Mouse (Mus musculus): Measurements from ENCODE around the gene Arnt2.

Gene Arnt2

DNA sequence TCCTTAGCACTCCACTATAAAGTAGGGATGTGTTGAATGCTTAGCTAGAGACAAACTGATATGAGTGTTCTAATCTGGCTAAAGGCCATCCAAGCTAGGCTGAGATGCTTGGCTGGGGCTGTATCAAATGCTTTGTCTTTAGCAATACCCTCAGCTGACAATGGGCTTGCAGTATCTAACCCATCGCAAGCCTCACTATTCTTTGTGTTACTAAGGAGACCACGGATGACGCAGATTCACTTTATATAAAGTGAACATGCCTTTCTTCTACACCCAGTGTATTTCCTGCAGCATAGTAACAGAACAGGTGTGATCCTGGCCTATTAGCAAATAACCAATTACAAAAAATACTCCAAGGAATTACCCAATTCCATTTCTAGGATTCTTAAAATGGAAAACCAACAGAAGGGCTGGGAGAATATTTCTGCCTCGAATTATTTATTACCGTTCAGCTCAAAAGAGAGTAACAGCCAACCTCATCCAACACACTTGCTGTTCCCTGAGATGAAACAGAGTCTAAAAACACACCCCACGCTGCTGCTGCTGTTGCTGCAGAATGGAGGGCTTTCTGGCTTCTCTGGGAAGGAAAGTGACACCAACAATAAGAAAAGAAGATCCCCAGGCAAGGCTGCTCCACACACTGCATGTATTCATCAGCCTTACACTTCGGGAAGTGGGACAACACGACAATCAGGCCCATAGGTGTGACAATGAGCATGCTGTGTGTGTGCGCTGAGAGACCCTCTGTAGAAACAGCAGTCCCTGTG is 61.6 kb downstream of the Arnt2 start:
- no peak for DNase-seq (ENCODE audit: low spot score in 2 of 2)

DNA sequence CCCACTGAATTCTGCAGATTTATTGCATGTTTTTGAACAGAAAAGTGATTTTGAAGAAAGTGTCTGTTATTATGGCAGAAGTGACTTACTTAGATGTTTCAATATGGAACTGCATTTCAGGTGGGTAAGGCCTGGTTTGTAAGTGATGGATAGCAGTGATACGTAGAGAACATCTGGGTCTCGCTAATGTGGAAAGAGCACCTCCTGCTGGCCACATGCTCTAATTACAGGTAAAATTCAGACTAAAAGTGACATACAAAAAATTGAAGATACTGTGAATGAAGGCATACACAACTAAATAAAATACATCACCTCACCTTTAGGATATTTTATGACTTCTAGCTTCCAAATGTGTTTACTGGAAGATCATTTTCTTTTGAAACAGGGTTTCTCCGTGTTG is 66.8 kb downstream of the Arnt2 start:
- DNase-seq (ENCODE audit: low spot score in 2 of 2): no peak

DNA sequence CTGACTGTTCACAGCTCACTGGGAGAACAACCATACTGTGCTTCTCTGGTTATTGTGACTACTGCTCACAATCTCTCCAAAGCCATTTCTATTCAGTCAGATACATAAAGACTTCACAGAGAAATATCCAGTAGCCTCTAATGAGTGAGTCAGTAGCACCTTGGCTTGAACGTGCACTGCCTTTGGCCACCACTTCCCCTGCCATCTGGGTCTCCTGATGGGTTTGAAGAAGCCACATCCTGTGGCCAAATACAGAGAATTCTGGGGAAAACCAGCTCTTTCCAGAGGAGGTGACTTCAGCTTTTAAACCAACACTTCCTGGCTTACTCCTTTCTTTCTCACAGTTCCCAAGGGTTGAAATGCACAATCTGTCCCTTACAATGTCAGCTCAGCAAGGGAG is 69.0 kb downstream of the Arnt2 start:
- no peak for DNase-seq (ENCODE audit: low spot score in 2 of 2)

- peak in 1 of 2 experiments; percentile 17 for DNase-seq (ENCODE audit: low spot score in 2 of 2)
Observed at GRCm38 (mm10) chr7:84339186-84339585, 70.8 kb downstream of the Arnt2 start.

GRCm38 (mm10) chr7:84337768-84338167 is 72.2 kb downstream of the Arnt2 start:
- DNase-seq (ENCODE audit: low spot score in 2 of 2): peak; percentile 59 to 61

GRCm38 (mm10) chr7:84336907-84337306 is 73.1 kb downstream of the Arnt2 start:
- no peak for DNase-seq (ENCODE audit: low spot score in 2 of 2)

GRCm38 (mm10) chr7:84336580-84336886 is 73.4 kb downstream of the Arnt2 start:
- DNase-seq (ENCODE audit: low spot score in 2 of 2): no peak

DNA sequence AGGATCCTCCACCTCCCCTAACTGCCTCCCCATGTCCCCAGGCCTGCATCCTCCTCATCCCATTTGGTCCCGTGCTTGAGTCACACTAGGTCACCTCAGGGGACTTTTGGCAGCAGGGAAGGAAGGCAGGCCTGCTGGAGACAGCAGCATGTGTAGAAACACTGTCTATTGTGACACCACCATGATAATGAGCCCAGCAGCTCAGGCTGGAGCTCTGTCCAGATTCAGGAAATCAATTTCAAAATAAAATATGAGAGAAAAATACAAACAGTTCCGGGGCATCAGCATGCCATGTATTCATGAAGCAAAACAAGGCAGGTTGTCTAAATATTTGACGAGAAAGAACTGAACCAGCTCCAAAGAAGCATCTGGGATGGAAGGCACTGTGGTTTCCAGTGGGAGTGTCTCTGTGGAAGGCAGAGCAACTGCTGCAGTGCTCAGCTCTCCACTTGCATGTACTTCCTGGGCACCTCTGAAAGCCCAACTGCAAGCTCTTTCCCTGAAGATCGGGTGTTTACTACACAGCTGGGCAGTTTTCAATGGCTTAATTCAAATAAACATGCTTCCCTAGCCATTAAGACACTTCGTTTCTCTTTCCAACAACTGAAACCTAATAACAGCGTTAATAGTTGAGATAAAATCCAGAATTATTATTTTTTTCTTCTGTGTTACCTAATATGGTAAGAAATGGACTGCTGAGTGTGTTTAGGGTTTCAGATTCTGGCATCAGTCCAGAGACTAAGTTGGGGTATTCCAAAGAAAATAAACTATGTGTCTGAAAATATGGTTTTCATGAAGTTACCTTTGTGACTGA is 74.0 kb downstream of the Arnt2 start:
- no peak for DNase-seq (ENCODE audit: low spot score in 2 of 2)

DNA sequence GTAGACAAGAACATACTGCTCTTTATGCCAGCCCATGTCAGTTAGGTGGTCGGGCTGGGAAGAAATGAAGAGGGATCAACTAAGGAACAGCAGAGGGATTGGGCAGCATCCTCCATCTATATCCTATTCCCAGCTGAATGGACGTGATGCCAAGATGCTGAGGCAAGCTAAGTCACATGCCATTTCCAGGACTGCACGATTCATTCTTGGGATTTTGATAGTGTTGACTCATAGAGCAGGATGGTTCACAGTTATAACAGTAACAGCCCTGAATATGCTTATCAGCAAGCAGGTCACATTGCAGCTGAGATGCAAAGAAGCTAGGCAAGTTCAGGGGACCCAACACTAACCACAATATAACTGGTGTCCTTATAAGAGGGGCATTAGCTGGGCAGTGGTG is 76.0 kb downstream of the Arnt2 start:
- DNase-seq (ENCODE audit: low spot score in 2 of 2): no peak

DNA sequence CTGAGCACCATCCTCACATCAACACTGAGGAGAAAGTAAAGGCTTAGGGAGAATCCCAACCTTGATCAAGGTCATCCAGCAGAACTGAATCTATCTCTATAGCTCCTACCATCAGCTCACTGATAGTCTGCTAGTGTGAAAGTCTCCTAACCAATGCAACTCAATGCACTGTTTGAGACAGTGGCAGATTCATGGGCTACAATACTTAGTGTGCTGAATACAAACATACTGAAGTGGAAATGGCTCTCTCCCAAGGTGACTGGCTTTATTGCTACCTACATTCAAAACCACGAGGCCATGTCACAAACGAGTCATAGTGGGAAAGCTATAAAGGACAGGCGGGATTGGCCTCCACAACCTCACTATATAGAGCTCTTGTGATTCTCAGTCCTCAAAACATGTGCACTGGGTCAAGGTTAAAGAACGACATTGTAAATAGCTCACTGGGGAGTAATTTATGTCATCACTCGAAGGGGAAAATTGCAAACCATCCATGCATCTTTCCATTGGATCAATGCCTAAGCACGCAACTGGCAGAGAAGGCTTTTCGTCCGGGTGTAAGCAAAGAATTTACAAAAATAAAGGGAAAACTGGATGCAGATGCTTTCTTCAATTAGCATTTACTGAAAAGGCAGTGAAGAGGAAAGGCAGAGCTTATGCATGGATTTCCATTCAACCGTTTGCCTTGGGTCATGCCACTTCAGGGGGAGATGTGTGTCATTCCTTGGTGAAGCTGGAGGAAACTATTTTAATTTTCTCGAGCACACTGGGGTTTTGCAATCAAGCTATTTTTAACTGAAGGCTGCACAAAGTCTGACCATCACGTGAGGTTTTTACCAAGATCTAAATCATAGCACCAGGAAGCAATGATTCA is 77.4 kb downstream of the Arnt2 start:
- DNase-seq (ENCODE audit: low spot score in 2 of 2): no peak

- no peak for DNase-seq (ENCODE audit: low spot score in 2 of 2)
Observed at GRCm38 (mm10) chr7:84329174-84329583, 80.8 kb downstream of the Arnt2 start.

DNA sequence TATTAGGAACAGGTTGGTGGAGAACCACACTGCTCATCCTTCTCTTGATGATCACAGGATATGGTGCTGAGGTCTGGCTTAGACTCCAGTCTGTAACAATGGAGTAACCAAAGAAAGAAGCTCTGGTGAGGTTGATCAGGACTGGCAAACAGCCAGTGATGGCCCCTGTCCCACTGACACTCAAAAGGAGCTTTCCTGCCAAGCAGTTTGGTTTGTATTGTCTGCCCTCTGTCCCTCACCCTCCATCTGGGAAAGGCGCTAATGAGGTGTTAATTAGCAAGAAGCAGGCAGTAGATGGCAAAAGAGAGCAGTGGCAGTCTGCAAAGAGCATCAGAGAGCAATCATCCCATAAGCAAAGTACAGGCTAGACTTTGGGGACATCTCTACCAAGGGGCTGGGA is 81.2 kb downstream of the Arnt2 start:
- no peak for DNase-seq (ENCODE audit: low spot score in 2 of 2)

GRCm38 (mm10) chr7:84325570-84326328 is 84.2 kb downstream of the Arnt2 start:
- no peak for DNase-seq (ENCODE audit: low spot score in 2 of 2)

GRCm38 (mm10) chr7:84321542-84321941 is 88.4 kb downstream of the Arnt2 start:
- no peak for DNase-seq (ENCODE audit: low spot score in 2 of 2)

- DNase-seq (ENCODE audit: low spot score in 2 of 2): no peak
Observed at GRCm38 (mm10) chr7:84315353-84316003, 94.5 kb downstream of the Arnt2 start.

GRCm38 (mm10) chr7:84314742-84315141 is 95.2 kb downstream of the Arnt2 start:
- no peak for DNase-seq (ENCODE audit: low spot score in 2 of 2)

DNA sequence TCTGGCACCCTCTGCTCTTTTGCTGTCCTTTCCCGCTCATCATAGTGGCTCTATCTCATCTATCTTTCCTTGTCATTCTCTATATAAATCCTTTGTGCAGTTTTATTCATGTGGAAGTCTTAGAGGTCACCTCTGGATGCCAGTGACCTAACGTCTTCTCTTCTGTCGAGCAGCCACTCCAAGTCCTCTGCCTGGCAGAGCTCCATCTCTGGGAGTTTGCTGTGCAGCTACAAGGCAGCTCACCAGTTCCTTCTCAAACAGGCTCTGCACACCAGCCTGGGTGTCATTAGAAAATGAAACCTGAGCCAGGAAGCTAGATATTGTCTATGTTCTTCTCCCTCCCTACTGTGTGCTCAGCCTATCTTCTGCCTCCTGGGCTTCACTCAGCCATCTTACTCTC is 98.4 kb downstream of the Arnt2 start:
- DNase-seq (ENCODE audit: low spot score in 2 of 2): no peak

DNA sequence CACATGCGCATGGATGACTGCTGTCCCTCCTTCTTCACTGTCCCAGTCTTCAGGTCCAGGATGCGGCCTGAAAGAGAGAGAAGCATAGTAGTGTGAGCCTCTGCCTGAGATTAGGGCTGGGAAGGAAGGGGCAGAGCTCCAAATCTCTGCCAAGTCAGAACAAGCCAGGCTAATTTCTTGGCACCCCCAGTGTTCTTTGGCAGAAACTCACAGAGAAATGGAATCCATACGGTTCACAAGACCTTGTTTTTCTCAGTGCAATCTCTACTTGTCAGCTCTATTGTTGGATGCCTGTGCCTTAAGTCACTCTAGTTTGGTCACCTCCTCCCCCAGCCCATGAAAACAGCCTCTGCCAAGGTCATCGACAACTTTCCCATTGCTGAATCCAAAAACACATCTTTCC is 99.1 kb downstream of the Arnt2 start:
- DNase-seq (ENCODE audit: low spot score in 2 of 2): no peak

DNA sequence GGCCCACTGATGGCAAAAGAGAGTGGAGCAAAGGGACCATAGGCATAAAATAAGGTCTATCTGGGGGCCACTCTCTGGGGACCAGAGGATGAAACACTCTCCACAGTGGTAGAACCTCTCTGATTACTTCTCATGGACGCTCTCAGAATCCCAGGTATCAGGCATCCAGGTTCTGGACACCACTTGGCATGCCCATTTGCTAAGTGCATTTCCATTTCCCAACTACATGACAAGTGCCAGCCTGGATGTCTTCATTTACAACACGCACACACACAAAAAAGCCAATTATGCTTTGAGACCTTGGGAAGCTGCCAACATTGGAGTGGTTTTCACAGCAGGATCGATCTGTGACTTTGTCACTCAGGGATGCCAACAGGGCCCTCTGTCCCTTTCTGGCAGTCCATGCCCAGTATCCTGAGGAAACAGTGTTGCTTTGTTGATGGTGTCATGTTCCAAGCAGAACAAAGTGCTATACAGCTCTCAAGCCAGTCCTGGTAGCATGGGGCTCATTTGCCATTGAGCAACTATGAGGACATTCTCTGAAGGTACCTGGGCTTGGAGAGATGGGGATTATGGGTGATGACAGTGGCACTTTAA is 102.5 kb downstream of the Arnt2 start:
- no peak for DNase-seq (ENCODE audit: low spot score in 2 of 2)

- no peak for DNase-seq (ENCODE audit: low spot score in 2 of 2)
Observed at GRCm38 (mm10) chr7:84300261-84300660, 109.7 kb downstream of the Arnt2 start.

DNA sequence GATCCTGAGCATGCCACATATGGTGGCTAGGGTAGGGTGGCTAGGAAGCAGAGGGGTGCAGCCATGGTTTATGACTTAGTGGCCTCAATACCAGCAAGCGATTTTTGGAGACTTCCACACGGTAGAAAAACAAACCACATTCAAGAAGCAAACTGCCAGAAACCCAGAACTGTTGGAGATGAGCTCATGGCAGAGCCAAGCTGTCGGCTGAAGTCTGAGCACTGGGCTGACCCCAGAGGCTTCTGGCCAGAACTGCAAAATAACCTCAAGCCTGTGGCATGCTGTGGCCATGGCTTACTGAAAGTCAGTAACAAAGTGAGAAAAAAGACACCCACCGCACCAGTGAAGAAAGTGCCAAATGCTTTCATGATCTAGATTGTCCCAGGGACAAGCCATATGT is 110.4 kb downstream of the Arnt2 start:
- DNase-seq (ENCODE audit: low spot score in 2 of 2): no peak

Measured in heart, adult 9 months (tissue).